Mouse (Mus musculus) ES-Bruce4 (cell line): ENCODE results near the gene Olfr768.

ENCODE experiments used
- EP300 ChIP-seq: IDR thresholded peaks from 2 replicates; pipeline ENCODE4 v1.6.1; 2011; ENCODE audit warnings: low read depth, low read length; ENCODE audit not compliant: insufficient read depth
- POLR2A ChIP-seq: IDR thresholded peaks from one replicate; pipeline ENCODE4 v1.8.1; 2011; ENCODE audit warnings: low read length; ENCODE audit not compliant: insufficient read depth

DNA sequence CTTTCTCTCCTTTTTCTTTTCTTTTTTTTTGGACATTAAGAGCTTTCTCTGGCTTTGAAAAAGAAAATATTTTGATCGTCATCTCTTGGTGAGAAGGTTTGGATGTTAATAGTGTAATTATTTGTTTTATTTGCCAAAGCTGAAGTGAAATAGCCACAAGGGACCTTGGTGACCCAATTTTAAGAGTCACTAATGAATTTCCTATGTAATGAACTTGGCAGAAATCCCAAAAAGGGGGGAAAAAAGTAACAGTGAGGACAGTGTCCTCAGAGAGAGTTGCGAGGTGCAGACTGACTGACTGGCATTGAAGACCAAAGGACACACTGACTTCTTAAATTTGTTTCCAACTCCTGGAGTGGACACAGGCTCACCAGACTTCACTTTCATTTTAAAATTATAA is 39.7 kb upstream of the Olfr768 start, which contains the start of gene Olfr770:
- no peak for TF ChIP-seq EP300
- no peak for TF ChIP-seq POLR2A
